Mouse (Mus musculus) cerebellum, postnatal 4 days (tissue): ENCODE measurements around the gene Klhl10.

Experiments used
- DNase-seq, 2 experiments: peaks; one replicate each; pipeline ENCODE4 v3.0.0; 2022; ENCODE audit warnings: low spot score in 2 of 2, mixed read lengths in 1 of 2

The Klhl10 gene

GRCm38 (mm10) chr11:100457711-100458110, 16.0 kb downstream of the Klhl10 start:
- no peak for DNase-seq

GRCm38 (mm10) chr11:100462699-100463098, 21.0 kb downstream of the Klhl10 start:
- no peak for DNase-seq

- DNase-seq = no peak
Observed at GRCm38 (mm10) chr11:100465229-100465792, 23.6 kb downstream of the Klhl10 start.

- DNase-seq = no peak
Observed at GRCm38 (mm10) chr11:100465833-100466232, 24.1 kb downstream of the Klhl10 start.

- peak in 1 of 2 experiments; percentile 16 for DNase-seq
Observed at GRCm38 (mm10) chr11:100471352-100472196, 29.9 kb downstream of the Klhl10 start.

GRCm38 (mm10) chr11:100472197-100472934, 30.6 kb downstream of the Klhl10 start, which contains the start of gene Klhl11:
TSS of gene Klhl11 (minus strand) at chr11:100472741.
- peak; percentile 80 to 93 for DNase-seq

- no peak for DNase-seq
Observed at GRCm38 (mm10) chr11:100472935-100473295, 31.2 kb downstream of the Klhl10 start.

- no peak for DNase-seq
Observed at GRCm38 (mm10) chr11:100476281-100476680, 34.6 kb downstream of the Klhl10 start.

GRCm38 (mm10) chr11:100479152-100479551, 37.4 kb downstream of the Klhl10 start:
- DNase-seq = no peak

- no peak for DNase-seq
Observed at GRCm38 (mm10) chr11:100484461-100484860, 42.7 kb downstream of the Klhl10 start.

GRCm38 (mm10) chr11:100485801-100486538, 44.3 kb downstream of the Klhl10 start:
- DNase-seq = peak in 1 of 2 experiments; percentile 12

GRCm38 (mm10) chr11:100490951-100491350, 49.2 kb downstream of the Klhl10 start:
- no peak for DNase-seq

- no peak for DNase-seq
Observed at GRCm38 (mm10) chr11:100493771-100494170, 52.1 kb downstream of the Klhl10 start.

- no peak for DNase-seq
Observed at GRCm38 (mm10) chr11:100500241-100500640, 58.5 kb downstream of the Klhl10 start.

- DNase-seq = no peak
Observed at GRCm38 (mm10) chr11:100500651-100501050, 58.9 kb downstream of the Klhl10 start.

- no peak for DNase-seq
Observed at GRCm38 (mm10) chr11:100501321-100501720, 59.6 kb downstream of the Klhl10 start.

GRCm38 (mm10) chr11:100504990-100505660, 63.4 kb downstream of the Klhl10 start:
- DNase-seq = no peak

- DNase-seq = no peak
Observed at GRCm38 (mm10) chr11:100505997-100506396, 64.3 kb downstream of the Klhl10 start.
